Mouse (Mus musculus): Measurements from ENCODE around the gene Sgsm1.

Sgsm1 gene

DNA sequence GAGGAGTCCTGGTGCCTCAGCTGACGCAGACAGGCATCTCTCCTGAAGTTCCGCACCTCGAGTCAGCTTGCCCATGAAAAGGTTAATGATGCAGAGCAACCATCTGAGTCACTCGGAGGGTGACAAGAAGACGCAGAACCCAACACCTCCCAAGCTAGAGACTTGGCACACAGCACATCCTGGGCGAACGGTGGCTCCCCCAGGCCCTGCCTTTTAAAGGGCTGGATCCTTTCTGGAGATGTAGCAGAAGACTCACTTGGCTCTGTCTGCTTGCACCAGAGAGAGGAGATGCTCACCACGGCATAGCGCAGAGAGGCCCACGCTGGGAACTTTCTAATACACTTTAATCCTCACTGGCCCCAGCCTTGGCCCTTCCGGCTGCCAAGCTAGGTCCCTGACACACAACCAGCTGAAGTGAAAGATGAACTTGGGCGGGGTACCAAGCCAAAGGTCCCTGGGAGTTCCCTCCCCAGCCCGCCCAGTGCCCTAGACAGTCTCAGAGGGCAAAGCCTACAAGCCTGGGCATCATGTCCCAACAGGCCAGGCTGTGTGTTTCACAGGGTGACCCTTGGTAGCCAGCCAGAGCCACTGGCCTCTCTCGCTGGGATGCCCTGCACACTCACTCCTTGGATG, 94.1 kb downstream of the Sgsm1 start:
- DNase-seq: peak; percentile 80 to 93

- DNase-seq: peak in 1 of 2 experiments; percentile 69
These were observed 95.0 kb downstream of the Sgsm1 start for GRCm38 (mm10) chr5:113215610-113216011.

DNA sequence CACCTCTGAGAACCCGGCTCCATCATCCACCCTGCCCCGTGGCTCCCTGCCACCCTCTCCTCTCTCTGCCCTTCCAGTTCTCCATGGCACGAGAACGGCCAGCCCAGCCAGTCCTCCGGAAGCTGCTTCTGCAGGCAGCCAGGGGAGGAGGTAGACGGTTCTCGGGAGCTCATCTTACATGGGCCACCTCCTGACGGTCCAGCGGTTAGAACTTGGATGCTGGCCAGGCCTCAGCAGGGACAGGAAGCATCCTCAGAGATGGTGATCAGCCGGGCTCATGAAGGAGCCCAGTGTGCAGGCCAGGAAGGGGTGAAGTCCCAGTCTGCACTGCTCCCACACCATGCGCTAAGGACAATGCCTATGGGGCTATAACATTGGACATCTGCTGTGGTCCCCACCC, 96.1 kb downstream of the Sgsm1 start:
- peak; percentile 80 to 91 for DNase-seq

GRCm38 (mm10) chr5:113214041-113214440, 96.5 kb downstream of the Sgsm1 start:
- peak in 1 of 2 experiments; percentile 51 for DNase-seq

GRCm38 (mm10) chr5:113212156-113212835, 98.3 kb downstream of the Sgsm1 start:
- peak; percentile 47 to 83 for DNase-seq

DNA sequence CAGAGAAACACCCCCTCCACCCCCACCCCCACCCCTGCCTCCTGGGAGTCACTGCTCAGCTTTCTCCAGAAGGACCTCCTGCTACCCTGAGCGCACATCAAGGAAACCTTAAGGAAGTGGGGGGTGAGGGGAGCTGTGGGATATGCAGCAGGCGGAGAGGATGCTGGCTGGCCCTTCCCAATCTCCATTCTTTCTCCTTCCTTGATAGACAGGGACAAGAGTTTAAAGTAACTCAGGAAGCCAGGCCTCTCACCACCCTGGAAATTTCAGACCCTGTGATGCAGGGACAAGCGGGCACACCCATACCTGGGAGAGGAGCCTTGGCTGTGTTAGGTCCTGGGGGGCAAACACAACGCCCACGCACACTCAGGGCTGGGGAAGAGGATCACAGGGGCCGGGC, 100.3 kb downstream of the Sgsm1 start:
- peak; percentile 43 to 77 for DNase-seq

GRCm38 (mm10) chr5:113209898-113210297, 100.7 kb downstream of the Sgsm1 start:
- DNase-seq: peak; percentile 42 to 67

DNA sequence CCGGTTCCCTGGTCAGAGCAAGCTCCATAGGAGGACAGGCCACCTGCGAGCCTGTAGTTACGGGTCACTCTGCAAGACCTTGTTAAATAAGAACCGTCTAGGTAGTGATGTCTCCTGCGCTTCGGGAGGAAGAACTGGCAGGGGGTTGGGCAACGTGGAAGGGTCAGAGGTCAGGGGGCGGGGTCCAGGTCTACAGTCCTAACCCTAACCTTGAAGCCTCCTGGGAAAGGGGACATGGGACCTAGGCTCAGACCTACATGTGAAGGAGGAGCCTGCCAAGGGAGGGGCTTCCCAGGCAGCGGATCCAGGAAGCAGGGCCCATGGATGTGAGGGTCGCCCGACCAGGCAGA, 101.2 kb downstream of the Sgsm1 start:
- DNase-seq: peak; percentile 45 to 63

DNA sequence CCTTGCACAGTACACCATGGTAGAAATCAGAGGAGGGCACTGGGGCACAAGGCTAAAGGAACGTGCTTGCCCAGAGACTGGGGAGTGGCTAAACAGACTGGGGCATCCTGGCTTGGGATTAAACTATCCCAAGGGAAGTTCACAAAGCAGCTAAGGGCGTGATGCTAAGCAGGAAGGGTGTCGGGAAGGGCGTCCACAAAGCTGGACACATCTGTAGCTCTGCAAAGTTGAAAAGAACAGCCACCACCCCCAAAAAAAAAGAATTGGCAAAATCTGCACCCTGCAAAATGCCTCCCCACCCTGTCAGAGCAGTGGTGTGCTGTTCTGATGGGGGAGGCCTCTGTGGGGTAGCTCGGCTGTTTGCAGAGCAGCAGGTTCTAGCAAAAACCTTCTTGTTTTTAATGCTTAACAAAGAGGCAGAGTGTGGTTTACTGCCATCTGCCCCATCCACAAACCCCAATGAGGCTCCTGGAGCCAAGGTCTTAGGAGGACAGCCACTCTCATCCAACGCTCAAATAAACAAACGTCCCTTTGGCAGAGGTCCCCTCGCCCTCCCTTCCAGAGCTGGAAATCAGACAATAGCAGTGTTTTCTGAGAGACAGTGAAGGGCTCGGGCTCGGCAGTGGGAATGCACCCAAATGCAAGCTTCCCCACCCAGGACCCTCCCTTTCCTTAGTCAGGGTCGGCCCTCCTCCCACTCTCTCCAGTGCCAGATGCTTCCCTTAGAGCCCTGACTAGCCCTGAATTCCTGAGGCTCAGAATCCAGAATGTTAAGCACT, 101.8 kb downstream of the Sgsm1 start:
- DNase-seq: peak; percentile 68 to 86

DNA sequence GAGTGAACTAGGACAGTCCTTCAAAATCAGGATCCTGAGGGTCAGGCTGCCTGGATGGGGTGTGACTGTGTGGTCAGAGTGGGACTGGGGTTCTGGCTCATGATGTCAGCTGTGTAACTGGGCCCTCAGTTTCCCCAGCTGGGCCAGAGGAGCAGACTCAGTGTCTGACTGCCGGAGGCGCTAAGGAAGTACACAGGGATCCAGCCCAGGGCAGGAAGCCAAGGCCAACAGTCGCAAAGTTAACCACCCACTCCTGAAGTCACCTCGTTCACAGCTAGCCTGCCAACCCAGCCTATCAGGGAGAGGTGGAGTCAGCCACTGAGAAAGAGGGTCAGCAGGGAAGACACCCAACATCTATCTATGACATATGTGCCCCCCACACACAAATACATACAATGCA, 102.5 kb downstream of the Sgsm1 start:
- peak; percentile 82 to 88 for DNase-seq

GRCm38 (mm10) chr5:113206670-113207352, 103.8 kb downstream of the Sgsm1 start:
- DNase-seq: no peak

DNA sequence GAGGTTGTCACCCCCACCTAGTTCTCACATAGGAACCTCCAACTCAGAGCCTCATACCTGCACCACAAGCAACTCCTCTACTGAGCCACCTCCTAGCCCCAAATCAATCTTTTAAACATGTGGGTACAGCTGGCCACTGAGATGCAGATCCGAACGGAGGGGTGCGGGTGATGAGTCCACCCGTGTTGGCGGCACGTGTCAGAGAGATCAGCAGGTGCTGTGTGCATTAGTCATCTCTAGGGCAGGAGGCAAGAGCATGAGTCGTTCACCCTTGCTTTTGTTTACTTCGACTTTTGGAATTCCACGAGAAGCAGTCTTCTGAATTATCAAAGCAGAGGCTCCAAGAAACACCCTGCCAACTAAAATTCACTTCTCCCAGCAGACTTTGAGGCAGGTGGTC, 106.4 kb downstream of the Sgsm1 start:
- DNase-seq: no peak

GRCm38 (mm10) chr5:113199772-113200134, 110.8 kb downstream of the Sgsm1 start:
- no peak for DNase-seq

DNA sequence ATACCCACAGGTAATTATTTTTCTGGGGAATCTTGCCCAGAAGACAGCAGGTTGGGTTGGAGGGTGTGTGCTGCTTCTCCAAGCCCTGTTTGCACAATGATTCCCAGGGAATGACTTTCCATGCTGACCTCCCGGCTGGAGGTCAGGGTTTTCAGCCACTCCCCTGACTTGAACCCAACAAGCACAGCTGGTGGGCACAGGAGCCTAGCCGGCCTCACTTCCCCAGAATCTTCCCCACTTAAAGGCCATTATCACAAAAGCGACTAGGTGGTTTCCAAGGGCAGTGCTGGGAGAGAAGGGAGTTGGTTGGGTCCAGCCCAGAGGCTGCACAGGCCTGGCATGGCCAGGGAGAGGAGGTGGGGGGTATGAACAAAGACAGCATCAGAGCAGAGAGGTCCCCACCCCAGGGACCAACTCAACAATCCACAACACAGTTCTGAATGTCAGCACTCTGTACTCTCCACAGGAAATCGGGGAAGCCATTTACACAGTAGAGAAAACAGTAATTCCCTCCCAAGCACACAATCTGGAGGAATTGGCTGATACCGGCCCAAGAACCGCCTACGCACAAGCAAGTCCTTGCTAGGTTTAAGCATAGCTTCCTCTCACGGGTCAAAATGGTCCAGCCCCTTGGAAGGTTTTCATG, 111.3 kb downstream of the Sgsm1 start:
- peak in 1 of 2 experiments; percentile 43 for DNase-seq

DNA sequence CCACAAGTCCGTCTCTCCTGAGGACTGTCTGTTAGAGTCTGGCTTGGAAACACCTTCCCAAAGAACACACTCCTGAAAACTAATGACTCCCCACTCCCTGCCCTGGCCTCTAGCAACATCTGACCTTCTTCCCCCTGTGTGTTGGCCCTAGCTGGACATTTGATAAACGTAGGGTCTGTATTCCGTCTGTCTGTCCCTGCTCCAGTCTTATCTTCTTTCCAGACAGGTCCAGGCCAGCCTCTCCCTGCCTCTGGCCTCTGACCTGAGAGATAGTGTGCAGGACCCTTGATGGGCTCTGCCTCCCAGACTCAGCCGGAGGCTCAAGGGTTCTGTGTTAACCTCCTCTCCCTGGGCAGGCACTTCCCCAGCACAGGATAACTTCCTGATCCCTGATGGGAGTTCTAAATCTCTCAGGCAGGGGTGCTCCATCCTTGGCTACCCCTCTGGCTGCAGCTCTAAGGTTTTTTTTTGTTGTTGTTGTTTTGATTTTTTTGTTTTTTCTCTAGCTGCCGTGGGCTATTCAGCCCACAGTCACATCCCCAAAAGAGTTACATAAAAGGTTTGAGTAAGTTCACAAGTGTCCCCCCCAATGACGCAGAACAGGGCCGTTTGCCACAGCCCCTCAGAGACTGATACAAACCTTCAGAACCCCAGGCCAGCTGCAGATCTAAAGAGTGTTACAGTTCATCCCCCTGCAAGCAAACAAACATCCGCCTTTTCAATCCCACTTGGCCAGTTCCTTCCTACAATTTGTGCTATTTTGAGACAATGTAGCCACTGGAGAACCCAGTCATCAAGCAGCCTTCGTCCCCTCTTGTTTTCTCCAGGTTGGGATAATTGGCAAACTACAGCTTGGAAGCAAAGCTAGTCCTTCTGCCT, 113.4 kb downstream of the Sgsm1 start:
- peak; percentile 29 to 64 for DNase-seq

DNA sequence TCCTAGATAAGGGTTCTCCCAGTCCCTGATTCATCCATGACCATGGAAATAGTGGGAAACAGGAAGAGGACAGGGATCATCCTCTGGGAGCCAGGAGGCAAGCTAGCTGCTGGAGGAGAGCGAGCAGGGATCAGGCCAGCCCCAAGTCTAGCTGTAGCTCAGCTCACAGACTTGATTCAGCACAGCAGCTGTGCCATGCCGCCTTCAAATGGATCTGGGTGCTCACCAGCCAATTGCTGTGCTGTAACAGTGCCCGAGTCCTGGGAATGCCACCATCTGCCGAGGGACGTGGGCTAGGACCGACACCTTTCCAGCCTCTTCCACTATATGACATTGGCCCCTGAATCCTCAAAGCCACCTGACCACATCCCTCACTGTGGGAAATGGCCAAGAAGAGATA, 114.7 kb downstream of the Sgsm1 start:
- no peak for DNase-seq

DNA sequence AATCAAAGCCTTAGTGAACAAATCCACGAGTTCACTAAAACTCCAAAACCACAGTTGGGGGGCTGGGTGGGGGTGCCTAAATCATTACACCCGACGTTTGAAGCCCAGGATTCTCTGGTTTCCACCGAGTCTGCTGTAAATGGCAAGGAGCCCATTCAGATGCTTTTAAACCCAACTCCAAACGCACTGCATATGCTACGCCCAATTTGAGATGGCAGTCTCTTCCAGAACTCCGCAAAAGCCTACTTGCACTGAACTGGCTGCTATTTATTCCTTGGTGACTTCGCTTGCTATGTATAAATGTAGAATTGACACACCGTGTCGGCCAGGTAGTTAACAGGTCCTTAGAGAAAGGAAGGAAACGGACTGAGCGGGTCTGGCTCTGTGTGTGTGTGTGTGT, 115.1 kb downstream of the Sgsm1 start:
- DNase-seq: no peak

GRCm38 (mm10) chr5:113193762-113194161, 116.8 kb downstream of the Sgsm1 start:
- DNase-seq: peak in 1 of 2 experiments; percentile 41
